Mouse (Mus musculus): Measurements from ENCODE around the gene Cuedc1. TPM values are rescaled to one million over a fixed set of nuclear protein-coding genes. Genes with fewer than 3 reads are reported as not detected.
A peak's percentile ranks its signal among the peaks of the same experiment; 100 is the strongest.
"Not testable (repeated sequence)": the region's sequence is repeated elsewhere in the genome, so short reads cannot be mapped to it uniquely, and the experiment has no call there.

Cuedc1 gene
- total RNA-seq, 2 experiments from 2014 or later: 32.4 to 43.1 TPM

DNA sequence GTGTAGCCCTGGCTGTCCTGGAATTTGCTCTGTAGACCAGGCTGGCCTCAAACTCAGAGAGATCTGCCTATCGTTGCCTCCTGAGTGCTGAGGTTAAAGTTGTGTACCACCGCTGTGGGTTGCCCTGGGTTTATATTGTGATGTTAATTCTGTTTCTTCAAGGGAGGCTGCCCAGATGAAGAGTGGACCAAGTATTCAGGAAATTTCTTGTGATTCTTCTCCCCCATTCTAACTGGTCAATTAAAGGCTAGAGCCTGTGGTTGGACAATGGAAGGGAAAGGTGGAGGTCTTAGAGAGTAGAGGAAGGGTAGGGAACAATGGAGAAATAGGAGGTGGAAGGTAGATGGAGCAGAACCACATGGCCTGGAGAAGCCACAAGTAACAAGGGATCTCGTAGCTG lies 72.7 kb downstream of the Cuedc1 start:
- DNase-seq: no peak

DNA sequence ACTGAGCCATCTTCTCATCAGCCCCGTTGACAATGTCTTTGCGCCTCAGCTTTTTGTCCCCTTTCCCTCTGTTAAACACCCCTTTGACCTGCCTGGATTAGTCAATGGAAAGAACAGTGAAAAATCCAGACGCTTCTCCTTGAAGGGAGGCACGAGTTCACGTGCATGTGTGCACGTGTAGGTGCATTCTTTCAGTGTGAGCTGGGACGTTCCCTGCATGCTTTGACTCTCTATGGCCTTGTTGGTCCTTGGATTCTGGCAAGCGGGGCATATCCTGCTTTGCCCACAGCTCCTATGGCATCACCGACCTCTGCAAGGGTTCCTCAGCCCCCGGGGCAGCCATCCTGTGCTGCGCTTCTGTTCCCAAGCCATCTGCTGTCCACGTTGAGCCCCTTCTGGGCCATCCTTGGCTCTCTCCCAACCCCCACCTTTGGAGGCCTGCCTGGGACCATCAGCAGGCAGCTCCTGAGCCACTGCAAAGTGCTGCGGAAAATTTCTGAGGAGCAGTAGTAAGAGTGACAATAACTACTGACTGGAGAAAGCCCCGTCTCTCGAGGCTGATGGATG lies 74.1 kb downstream of the Cuedc1 start:
- DNase-seq: no peak

DNA sequence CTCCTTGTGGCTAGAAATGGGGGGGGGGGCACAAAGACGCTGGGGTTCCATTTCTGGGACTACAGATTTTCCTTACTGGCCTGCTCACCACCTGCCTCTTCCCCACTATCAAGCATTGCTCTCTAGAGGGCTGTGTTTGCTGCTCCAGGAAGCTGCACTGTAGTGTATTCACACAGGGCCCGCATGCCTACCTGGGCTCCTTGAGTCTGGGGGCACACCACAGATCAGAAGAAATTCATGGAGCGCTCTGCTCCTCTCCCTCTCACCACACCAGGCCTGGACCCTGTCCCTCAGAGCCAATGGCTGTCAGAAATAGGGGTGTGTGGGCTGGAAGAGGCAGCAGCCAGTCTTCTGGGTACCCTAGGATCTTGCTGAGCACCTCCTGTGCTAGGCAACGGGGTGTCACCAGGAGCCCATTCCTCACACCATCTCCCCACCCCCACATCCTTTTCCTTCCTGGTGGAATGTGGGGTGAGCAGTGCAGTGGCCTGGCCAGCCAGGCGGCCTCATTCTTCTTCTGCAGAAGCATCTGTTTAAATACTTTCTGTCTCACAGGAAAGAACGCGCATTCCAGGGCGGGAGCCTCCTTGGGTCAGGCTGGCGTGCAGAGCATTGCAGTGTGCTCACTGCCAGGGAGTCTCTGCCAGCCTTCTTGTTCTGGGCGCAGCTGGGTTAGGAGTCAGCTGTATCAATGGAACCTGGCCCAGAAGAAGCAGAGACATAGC lies 74.9 kb downstream of the Cuedc1 start:
- peak; percentile 70 for DNase-seq

DNA sequence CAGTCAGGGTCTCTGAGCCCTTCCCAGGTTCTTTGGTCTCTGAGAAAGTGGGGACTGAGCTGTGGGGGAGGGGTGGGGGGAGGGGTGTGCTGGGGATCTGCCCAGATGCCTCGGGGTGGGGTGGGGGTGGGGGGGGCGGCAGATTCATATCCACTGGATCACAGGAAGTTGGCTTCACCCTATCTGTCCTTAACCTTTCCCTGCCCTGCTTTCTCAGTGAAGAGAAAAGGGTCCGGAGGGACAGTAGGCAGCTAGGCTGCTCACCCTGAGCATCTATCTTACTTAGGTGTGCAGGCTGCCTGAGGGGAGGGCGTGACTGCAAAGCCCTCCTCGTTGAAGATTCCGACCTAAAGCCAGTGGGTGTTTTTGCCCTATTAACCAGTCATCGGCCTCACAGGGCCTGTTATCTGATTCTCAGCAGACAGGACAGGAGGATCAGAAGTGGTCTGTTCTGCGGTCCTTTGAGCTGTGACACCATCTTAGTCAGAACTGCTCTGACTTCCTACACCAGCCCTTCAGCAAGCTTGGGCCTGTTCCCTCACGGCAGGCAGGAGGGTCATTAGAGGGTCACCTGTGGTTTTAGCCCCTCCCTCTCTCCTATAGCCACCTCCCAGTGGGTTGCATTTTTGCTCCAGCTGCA lies 75.6 kb downstream of the Cuedc1 start:
- no peak for DNase-seq

DNA sequence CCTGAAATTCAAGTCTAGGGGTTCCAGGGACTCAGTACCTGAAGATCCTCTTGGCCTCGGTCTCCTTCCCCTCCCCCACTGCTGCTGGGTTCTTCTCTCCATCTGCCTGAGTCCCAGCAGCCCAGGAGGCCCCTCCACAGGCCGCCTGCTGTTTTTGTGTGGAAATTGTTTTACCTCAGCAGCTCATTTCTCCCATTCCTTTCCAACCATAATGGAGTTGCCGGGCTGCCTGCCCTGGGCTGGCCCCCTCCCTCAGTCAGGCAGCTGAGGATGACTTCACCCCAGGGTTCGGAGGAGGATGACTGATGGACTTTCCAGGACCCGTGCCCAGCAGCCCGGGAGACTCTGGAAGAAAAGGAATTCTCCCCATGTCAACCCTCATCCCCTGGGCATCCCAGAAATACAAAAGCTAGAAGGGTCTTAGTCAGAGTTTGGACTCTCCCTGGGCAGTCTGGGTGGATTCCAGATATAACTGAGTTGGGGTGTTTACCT lies 82.7 kb downstream of the Cuedc1 start:
- no peak for DNase-seq

DNA sequence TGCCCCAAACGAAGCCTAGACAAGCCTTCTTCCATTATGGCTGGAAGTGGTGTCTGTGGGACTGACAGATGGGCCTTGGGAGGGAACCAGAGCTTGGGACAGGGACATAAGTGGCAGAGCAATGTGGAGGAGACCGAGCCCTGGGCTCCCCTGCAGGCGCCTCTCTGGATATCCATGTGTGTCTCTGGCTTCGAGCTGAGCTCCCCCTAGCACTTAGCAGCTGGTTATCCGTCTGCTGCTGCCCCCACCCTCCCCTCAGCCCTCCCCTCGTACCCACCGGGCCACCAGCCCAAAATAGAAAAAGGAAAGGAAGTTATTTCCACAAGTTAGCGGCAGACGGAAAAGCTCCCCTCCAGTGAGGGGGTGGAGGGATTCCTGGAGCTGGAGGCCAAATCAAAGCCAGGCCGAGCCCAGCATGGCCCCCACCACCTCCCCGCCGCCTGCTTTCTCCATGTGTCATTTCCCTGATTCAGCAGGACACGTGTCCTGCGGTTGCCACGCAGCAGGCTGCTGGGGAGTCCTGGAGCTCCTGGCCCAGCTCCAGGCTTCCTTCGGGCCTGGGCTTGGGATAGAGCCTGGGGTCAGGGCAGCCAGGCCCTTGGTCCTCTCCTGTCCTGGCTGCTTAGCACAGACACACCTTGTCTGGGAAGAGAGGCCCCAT lies 83.2 kb downstream of the Cuedc1 start:
- peak; percentile 90 for DNase-seq

DNA sequence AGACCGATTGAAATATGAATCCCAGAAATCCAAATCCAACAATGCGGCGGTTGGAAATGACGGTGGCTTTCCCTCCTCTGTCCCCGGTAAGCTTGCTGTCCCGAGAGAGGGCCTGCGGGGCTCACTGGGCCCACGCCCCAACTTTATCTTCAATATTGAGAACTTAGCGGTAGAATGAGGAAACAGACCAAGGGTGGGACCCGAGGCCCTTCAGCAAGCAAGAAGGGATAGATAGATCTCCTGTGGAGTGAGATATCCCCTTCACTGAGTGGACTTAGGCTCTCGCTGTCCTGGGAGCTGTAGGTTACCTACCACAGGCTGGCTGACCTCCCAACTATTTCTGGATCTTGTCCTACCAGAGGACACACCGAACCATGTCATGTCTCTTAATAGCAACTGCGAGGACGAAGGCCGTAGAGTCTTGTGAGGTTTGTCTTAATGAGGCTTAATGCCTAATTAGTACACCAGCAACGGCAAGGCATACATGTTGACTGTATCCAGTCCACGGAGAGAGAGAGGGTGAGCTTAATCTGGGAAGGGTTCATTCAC lies 86.8 kb downstream of the Cuedc1 start:
- DNase-seq: no peak

DNA sequence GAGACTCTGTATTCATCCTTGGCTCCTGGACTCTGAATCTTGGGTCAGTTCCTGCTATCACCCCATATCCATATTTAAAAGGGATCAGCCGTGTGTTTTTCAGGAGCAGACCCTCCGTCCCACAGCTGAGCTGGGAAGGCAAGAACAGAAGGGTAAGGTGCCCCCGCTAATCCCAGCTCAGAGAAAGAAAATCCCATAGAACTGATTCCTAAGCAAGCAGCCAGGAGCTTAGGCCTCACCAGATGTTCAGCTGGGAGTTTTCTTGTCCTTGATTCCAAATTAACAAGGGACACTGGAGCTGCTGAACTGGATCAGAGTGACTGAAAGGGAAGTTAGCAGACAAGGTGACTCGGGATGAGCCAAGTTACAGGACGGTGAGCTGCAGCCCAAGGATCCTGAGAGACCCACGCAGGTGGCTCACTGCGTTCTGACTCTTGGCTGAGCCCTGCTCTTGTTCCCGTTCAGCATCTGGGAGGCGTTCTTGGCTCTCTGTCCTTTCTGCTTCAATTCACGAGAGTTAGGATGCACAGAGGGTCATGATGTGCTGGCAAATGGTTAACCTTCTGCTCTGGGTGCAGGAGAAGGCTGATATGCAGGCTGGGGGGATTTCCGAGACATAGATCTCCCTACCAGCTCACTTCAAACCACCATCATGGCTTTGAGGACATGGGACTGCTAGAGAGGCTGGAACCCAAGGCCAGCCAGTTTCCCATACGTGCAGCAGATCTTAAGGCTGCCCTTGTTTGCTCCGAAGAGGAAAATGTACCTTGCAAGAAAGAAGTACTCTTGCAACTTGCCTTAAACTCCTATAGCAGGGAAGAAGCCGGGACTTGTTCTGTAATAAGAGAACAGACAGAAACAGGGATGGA lies 88.5 kb downstream of the Cuedc1 start:
- DNase-seq: no peak

DNA sequence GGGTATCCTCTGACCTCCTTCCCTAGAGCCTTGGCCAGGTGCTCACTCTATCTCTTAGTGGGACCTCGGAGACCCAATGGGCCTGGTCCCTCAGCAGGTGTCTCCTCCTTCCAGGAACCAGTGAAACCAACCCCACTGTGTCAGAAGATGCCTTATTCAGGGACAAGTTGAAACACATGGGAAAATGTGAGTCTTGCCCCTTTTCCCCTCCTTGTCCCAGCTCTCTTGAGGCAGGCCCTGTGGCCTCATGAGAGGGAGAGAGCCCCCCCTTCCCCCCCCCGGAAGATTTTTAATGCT lies 89.0 kb downstream of the Cuedc1 start:
- DNase-seq: no peak

DNA sequence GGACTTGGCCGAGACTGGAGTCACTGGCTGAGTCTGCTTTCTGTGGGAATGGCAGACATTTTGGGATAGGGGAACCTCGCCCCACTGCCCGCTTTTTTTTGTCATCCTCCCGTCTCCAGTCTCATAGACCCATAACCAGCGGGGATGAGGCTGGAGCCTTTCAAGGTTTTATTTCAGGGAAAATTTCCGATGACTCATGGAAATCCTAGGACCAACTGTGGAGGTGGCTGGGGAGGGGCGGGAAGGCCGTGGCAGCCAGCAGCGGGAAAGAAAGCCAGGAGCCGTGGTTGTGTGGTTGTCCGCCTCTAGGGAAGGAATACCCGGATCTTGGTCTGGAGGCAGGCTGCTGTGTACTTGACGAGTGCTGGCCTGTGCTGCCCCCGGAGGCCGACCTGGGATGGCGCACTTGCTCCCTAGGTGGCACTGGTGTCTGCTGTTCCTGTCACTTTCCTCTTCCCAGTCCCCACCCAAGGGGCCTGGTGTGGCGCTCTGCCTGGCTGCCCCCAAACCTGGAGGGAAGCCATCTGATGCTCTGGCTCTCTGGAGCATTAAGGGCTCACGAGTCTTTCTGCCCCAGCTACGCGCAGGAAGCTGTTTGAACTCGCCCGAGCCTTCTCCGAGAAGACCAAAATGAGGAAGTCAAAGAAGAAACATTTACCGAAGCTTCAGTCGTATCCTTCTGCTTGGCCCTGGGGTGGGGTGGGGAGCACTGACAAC lies 89.7 kb downstream of the Cuedc1 start:
- peak; percentile 88 for DNase-seq

DNA sequence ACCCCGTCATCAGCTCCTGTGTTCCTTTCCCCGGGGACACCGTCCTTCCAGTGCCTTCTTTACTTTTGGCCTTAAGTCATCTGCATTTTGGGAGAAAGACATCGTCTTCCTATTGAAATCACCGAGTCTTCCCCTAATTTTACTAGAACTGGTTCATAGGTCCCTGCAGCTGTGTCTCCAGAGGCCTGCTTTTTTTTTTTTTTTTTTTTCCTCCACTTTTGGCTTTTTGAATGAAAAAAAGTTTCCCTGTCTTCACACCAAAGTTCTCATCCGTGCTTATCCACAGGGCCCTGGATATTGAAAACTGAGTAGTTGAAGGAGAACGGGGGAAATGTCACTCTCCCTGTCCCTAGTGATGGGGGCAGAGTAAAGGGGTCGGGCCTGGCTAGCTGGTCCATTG lies 90.4 kb downstream of the Cuedc1 start:
- DNase-seq: no peak

DNA sequence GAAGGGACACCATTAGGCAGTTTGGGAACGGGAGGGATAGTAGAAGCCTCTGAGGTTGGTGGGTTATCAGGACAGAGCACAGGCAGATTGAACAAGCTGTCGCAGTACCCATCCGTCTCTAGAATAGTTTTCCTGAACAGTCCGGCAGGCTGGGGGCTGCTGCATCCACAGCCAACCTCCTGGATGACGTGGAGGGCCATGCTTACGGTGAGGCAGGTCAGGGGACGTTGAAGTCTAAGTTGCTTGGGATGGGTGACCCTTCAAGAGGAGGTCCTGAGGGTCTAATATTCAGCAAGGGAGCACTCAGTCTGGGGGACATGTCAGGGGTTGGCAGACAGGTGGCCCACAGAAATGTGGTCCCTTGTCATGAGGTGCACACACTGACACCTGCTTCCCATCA lies 90.8 kb downstream of the Cuedc1 start:
- DNase-seq: no peak

DNA sequence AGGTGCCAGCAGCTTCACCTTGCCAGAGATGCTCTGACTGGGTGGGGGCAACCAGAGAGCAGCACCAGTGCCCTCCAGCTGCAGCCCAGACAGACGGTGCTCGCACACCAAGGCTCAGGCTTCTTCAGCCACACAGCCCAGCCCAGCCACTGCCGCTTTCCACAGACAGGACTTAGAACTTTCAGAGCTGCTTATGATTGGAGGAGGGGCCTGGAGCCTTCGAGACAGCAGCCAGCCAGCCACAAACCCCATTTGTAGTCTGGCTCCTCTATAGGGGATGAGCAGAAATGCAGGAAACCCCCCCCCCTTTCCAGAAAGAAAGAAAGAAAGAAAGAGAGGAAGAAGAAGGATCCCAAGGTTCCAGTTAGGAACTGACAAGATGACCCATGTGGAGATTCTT lies 94.7 kb downstream of the Cuedc1 start:
- DNase-seq: no peak

DNA sequence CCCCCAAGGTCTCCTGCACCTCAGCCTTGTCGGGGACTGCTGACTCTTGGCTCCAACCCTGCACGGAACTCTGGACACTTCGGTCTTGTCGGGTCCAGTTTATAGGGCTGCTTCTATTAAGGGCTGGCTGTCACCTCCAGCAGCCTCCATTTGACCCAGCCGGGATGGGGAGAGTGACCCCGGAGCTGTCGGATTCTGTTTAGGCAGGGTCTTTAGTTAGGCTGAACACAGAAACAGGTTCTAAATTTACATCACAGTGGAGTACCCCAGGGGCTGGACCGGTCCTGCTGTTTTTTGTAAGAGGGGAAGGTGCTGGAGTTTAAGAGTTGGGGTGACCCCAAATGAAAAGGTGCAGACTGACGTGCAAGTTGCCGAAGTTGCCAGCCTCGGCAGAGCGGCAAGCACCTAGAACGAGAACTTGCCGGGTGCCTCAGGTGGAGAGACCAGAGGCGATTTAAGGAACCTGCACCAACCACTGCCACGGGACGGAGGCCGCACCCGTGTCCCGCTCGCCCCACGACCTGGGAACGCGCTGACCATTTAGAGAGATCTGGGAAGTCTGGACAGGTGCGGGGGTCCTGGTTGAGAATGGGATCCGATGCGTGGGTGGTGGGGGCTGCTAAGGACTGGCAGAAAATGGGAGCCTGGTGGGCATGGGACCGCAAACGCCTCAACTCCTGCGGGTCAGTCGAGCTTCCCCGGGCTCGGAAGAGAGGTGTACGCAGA lies 95.4 kb downstream of the Cuedc1 start:
- no peak for DNase-seq

DNA sequence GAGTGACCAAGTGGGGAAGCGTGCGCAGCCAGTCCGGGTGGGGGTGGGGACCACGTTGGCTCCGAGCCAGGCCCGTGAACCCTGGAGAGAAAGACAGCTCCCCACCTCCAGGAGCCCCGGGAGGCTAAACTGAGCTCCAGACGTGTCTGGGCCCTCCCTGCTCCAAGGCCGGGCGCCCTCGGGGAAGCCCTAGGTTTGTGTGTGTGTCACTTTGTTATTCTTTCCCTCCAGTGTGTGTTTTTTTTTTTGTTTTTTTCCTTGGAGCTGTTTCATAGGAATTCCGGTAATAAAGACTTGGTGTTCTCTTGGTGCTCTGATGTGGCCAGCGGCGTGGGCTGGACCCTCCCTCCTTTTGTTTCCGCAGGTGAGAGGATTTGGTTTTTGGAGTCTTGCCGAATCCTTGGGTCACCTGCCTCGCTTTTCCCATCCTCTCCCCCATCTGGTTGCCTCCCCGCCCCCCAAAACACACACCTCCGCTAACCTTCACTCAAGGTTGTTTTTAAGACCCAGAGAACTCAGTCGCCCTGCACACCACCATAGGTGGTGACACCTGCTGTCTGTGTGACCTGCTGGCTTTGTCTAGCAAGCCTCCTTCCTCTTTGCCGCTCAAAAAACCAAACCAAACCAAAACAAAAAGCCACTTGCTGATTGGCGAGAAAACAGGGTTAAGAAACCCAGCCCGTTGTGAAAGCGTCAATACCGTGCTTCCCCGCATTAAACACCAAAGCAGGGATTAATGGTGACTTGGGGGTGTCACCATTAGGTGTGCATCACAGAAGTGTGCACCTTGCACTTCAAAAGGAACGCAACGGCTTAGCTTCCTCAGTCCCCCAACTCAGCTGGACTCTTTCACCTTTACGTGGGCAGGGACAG lies 96.2 kb downstream of the Cuedc1 start:
- DNase-seq: peak; percentile 67

DNA sequence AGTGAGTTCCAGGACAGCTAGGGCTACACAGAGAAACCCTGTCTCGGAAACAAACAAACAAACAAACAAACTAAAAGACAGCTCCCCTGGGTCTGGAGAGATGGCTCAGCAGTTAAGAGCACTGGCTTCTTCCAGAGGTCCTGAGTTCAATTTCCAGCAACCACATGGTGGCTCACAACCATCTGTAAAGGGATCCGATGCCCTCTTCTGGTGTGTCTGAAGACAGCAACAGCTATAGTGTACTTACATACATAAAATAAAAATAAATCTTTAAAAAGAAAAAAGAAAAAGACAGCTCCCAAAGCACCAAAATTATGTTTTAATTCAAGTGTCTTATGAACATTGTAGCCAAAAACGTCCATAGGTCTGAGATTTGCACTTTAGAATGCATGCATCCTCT lies 97.8 kb downstream of the Cuedc1 start:
- not testable (repeated sequence) for DNase-seq

DNA sequence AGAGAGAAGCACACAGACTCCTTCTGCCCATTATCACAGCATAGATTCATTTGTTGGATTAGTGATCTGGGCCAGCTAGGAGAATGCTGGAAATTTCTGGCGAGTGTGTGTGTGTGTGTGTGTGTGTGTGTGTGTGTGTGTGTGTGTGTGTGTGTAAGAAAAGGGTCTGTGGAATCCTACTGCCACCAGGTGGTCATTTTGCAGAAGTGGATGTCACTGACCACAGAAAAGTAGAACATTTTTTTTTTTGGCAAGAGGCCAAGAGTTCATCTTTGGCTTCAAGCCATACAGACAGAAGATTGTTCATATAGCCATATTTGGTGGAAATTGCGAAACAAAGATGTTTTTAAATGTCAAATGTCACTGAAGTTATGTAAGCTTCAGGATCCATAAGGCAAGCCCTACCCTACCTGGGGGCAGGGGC lies 99.3 kb downstream of the Cuedc1 start:
- peak; percentile 76 for DNase-seq

DNA sequence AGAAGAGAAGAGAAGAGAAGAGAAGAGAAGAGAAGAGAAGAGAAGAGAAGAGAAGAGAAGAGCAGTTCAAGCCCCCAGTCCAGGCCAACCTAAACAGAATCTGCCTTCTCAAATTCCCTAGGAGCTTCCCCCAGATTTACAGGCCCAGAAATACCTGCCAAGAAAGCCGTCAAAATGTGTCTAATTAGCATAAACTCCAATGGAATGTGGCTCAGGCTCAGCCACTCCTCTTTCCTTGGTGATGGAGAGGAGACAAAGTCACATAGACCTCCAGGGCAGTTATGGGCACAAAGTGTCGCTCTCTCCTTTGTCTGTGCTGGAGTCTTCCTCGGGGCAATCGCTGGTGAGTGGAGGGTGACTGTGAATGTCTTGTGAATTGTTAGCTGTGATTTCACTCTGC lies 100.4 kb downstream of the Cuedc1 start:
- DNase-seq: no peak

DNA sequence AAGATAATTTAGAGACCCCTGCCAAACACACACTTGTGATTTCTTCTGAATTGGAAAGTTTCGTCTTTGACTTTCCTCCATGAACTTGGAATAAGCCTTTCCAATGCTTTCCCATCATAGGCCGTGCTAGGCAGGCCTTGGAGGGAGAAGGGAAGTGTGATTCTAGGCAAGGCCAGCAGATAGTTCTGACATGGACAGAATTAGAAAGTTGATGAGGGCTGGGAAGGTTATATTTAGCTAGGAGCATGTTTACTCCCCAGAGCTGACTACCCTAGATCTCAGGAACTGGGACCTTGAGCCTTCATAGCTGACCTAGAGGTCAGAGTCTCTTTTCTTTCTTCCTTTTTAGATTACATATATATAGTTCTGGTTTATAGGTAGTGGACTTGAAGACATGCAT lies 103.3 kb downstream of the Cuedc1 start:
- no peak for DNase-seq

DNA sequence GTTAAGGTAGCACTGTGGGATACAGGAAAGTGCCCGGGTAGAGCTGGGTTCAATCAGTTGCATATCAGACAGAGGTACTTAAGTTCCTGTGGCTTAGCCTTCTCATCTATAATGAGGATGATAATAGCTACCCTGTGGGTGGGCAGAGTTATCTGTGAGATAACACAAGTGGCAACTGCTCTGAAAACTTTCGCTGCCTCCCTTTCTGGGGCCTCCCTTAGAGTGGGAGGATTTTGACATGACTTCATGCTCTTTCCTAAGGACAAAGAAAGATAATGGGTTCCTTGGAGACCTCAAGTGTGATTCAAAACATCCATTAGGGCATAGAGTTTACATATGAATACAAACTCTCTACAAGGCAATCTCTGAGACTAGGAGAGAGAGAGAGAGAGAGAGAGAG lies 104.2 kb downstream of the Cuedc1 start:
- DNase-seq: no peak
